Comparison of ENCODE assay signal across 8 mouse cellular contexts in genomic region chr6:28932328-28932937, GRCm38 (mm10).
DNase-seq lines count a peak whose midpoint lies in the region; ATAC-seq and TF ChIP-seq lines count a peak whose summit lies in the region.

No protein-coding gene starts in this region.

- TF ChIP-seq POLR2A in kidney, adult 2 months (IDR thresholded peaks at IDR 0.05; ENCODE audit: low read depth, low read length) = no peak
- TF ChIP-seq POLR2A in brain, embryonic 14.5 days (IDR thresholded peaks at IDR 0.05; ENCODE audit: borderline replicate concordance, extremely low read depth, insufficient read depth, insufficient read length, poor library complexity, severe bottlenecking) = no peak

- 6% methylated on average over 19 of the region's 19 CpGs for WGBS in kidney, adult 2 months
- 7% methylated on average over 19 of the region's 19 CpGs for WGBS in forebrain, embryonic 10.5 days
- WGBS in kidney, postnatal 0 days = 6% methylated on average over 19 of the region's 19 CpGs
- 9% methylated on average over 19 of the region's 19 CpGs for WGBS in neural tube, embryonic 11.5 days

- H3K4me3 ChIP-seq in kidney, adult 2 months (ENCODE audit: insufficient read depth, low read depth, low read length) = no peak overlapping the region
- peak overlapping the region; percentile 46 for H3K4me3 ChIP-seq in forebrain, embryonic 10.5 days
- peak overlapping the region; percentile 20; the same call in 1 of the 2 replicates for H3K4me3 ChIP-seq in kidney, postnatal 0 days (replicated peaks; ENCODE audit: low read depth, low read length)
- H3K4me3 ChIP-seq in neural tube, embryonic 11.5 days (ENCODE audit: low read depth, low read length) = peak overlapping the region; percentile 12

- H3K27ac ChIP-seq in kidney, adult 2 months (ENCODE audit: insufficient read depth, low read depth, low read length) = no peak overlapping the region
- peak overlapping the region; percentile 74 for H3K27ac ChIP-seq in forebrain, embryonic 10.5 days
- no peak overlapping the region for H3K27ac ChIP-seq in kidney, postnatal 0 days
- no peak overlapping the region for H3K27ac ChIP-seq in neural tube, embryonic 11.5 days (ENCODE audit: low read depth, low read length)

- peak; percentile 17 for DNase-seq in kidney, adult 2 months
- no peak for DNase-seq in kidney, adult 11 months
- peak; percentile 88 for DNase-seq in brain, embryonic 14.5 days (ENCODE audit: low read depth)
- peak; percentile 44 for DNase-seq in forebrain, embryonic 10.5 days (ENCODE audit: extremely low spot score, low spot score)
- DNase-seq in kidney, postnatal 0 days (ENCODE audit: low spot score) = peak; percentile 33
- DNase-seq in neural tube, embryonic 11.5 days (ENCODE audit: low spot score) = peak; percentile 53
- no peak for DNase-seq in thymus, postnatal 4 days
- DNase-seq in adrenal gland, postnatal 4 days (ENCODE audit: low spot score in 2 of 2) = no peak

- H3K9ac ChIP-seq in kidney, postnatal 0 days (ENCODE audit: low read depth, low read length) = peak overlapping the region; percentile 37
- peak overlapping the region; percentile 27; the same call in 1 of the 2 replicates for H3K9ac ChIP-seq in neural tube, embryonic 11.5 days (ENCODE audit: low read length)

- H3K36me3 ChIP-seq in kidney, adult 2 months (ENCODE audit: control insufficient read depth, insufficient read depth, low read length) = no peaks in the 10 kb centered on the region
- no peaks in the 10 kb centered on the region for H3K36me3 ChIP-seq in forebrain, embryonic 10.5 days (replicated peaks)
- H3K36me3 ChIP-seq in kidney, postnatal 0 days (ENCODE audit: insufficient read depth, low read length) = no peaks in the 10 kb centered on the region
- H3K36me3 ChIP-seq in neural tube, embryonic 11.5 days (ENCODE audit: control insufficient read depth, insufficient read depth, low read length) = no peaks in the 10 kb centered on the region

- no peaks in the 10 kb centered on the region for H3K27me3 ChIP-seq in kidney, adult 2 months (replicated peaks; ENCODE audit: control insufficient read depth, insufficient read depth, low read length)
- 0 out of 2 replicates have a peak, but pooled peaks cover 7% of the 10 kb centered on the region for H3K27me3 ChIP-seq in forebrain, embryonic 10.5 days (ENCODE audit: poor library complexity, severe bottlenecking)
- no peaks in the 10 kb centered on the region for H3K27me3 ChIP-seq in kidney, postnatal 0 days (ENCODE audit: insufficient read depth, low read length)
- no peaks in the 10 kb centered on the region for H3K27me3 ChIP-seq in neural tube, embryonic 11.5 days (ENCODE audit: control insufficient read depth, insufficient read depth, low read length)

- TF ChIP-seq CTCF in kidney, adult 2 months (conservative IDR thresholded peaks at IDR 0.05; ENCODE audit: insufficient read depth, insufficient read length, low read depth, low read length) = no peak
- no peak for TF ChIP-seq CTCF in brain, embryonic 14.5 days (IDR thresholded peaks at IDR 0.05; ENCODE audit: borderline replicate concordance, extremely low read depth, insufficient read depth, insufficient read length)
- TF ChIP-seq CTCF in kidney, postnatal 0 days (IDR thresholded peaks at IDR 0.05; ENCODE audit: low read depth) = no peak

- peak overlapping the region; percentile 57 for H3K4me2 ChIP-seq in kidney, postnatal 0 days (ENCODE audit: low read length)
- peak overlapping the region; percentile 44 for H3K4me2 ChIP-seq in neural tube, embryonic 11.5 days (ENCODE audit: low read depth)

- ATAC-seq in kidney, postnatal 0 days (replicated peaks; ENCODE audit: low FRiP score, low read depth) = peak; percentile 47; the same call in 1 of the 2 replicates
- ATAC-seq in neural tube, embryonic 11.5 days (ENCODE audit: insufficient read depth, low FRiP score, low TSS enrichment) = peak; percentile 80

- H3K4me1 ChIP-seq in kidney, adult 2 months (ENCODE audit: control insufficient read depth, insufficient read depth, low read length) = no peaks in the 10 kb centered on the region
- peaks cover 20% of the 10 kb centered on the region for H3K4me1 ChIP-seq in forebrain, embryonic 10.5 days
- peaks cover 15% of the 10 kb centered on the region; the same call in 1 of the 2 replicates for H3K4me1 ChIP-seq in kidney, postnatal 0 days (replicated peaks; ENCODE audit: insufficient read depth, low read length)
- H3K4me1 ChIP-seq in neural tube, embryonic 11.5 days (ENCODE audit: control insufficient read depth, insufficient read depth, low read length) = peaks cover 4% of the 10 kb centered on the region; the same call in 1 of the 2 replicates

- no peaks in the 10 kb centered on the region; the same call in 1 of the 2 replicates for H3K9me3 ChIP-seq in forebrain, embryonic 10.5 days
- no peaks in the 10 kb centered on the region for H3K9me3 ChIP-seq in kidney, postnatal 0 days (replicated peaks; ENCODE audit: low read length)
- no peaks in the 10 kb centered on the region for H3K9me3 ChIP-seq in neural tube, embryonic 11.5 days (ENCODE audit: control insufficient read depth, low read length)

Comparison
In these comparisons a context has a peak if more than half of its experiments do, and no peak if none do; other contexts are left out.
1. DNase-seq: peak in kidney, adult 2 months (single experiment), brain, embryonic 14.5 days (single experiment), forebrain, embryonic 10.5 days (single experiment), kidney, postnatal 0 days (single experiment) and neural tube, embryonic 11.5 days (single experiment); none in kidney, adult 11 months (single experiment), thymus, postnatal 4 days (single experiment) and adrenal gland, postnatal 4 days (0 of 2).